Mouse (Mus musculus) lung, postnatal 0 days (tissue): ENCODE results near the gene Orm2.

Experiments
- CTCF ChIP-seq: IDR thresholded peaks from 2 replicates; pipeline ENCODE4 v1.5.1; 2016; ENCODE audit warnings: antibody characterized with exemption, mild to moderate bottlenecking
- EP300 ChIP-seq: IDR thresholded peaks from 2 replicates; pipeline ENCODE4 v1.6.1; 2016; ENCODE audit warnings: antibody characterized with exemption, mild to moderate bottlenecking, control low read depth

DNA sequence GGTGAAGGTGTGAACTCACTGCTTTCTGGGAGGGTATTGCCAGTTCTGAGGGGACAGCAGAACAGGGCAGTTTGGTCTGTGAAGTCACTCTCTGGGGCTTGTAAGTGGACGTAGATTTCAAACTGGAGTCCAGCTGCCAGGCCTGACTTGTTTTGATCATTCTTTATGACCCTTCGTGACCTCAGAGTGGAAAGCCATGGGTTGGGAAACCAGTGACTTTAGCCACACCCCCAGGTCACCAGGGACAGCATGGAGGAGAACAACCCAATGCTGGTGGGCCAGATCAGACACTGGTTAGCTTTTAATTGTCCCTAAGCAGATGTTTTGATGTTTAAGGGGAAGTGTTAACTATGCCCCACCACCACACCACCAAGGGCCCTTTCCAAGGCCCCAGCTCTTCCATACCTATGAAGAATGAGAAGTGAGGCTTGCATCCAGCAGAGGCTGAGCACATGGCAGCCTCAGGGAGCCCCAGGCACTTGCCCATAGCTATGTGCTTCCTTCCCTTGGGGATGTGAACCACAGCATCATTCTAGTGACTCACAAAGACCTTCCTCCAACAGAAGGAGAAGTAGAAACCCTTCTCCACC lies 5.2 kb upstream of the Orm2 start:
- TF ChIP-seq EP300 (no peak), CTCF (no peak)
